Mouse (Mus musculus) heart, adult 11 months (tissue): ENCODE results near the gene Vps9d1.
A peak's percentile ranks its signal among the peaks of the same experiment; 100 is the strongest.
"Not testable (repeated sequence)": the region's sequence is repeated elsewhere in the genome, so short reads cannot be mapped to it uniquely, and the experiment has no call there.

Experiments used
- DNase-seq: peaks from one replicate; pipeline ENCODE4 v3.0.0; 2022

Vps9d1 gene

GRCm38 (mm10) chr8:123254099-123254885 lies at the start of gene Vps9d1, which contains the start of gene Zfp276:
Gene Vps9d1, minus strand, starts transcription at chr8:123254348.
Gene Zfp276, plus strand, starts transcription at chr8:123254195.
- peak; percentile 98 for DNase-seq

- no peak for DNase-seq
Measured at GRCm38 (mm10) chr8:123298301-123298700, 44.2 kb upstream of the Vps9d1 start.

- no peak for DNase-seq
Measured at GRCm38 (mm10) chr8:123292785-123293184, 38.6 kb upstream of the Vps9d1 start.

- no peak for DNase-seq
Measured at GRCm38 (mm10) chr8:123292281-123292680, 38.1 kb upstream of the Vps9d1 start.

- DNase-seq = peak; percentile 98
Measured at GRCm38 (mm10) chr8:123291716-123292115, 37.6 kb upstream of the Vps9d1 start.

GRCm38 (mm10) chr8:123290679-123291078 lies 36.5 kb upstream of the Vps9d1 start:
- peak; percentile 92 for DNase-seq

- DNase-seq = no peak
Measured at GRCm38 (mm10) chr8:123290166-123290565, 36.0 kb upstream of the Vps9d1 start.

GRCm38 (mm10) chr8:123287362-123287761 lies 33.2 kb upstream of the Vps9d1 start:
- no peak for DNase-seq

- no peak for DNase-seq
Measured at GRCm38 (mm10) chr8:123284493-123284892, 30.3 kb upstream of the Vps9d1 start.

- DNase-seq = no peak
Measured at GRCm38 (mm10) chr8:123283991-123284390, 29.8 kb upstream of the Vps9d1 start.

GRCm38 (mm10) chr8:123282994-123283393 lies 28.8 kb upstream of the Vps9d1 start:
- DNase-seq = not testable (repeated sequence)

- DNase-seq = no peak
Measured at GRCm38 (mm10) chr8:123280302-123281094, 26.4 kb upstream of the Vps9d1 start.

- no peak for DNase-seq
Measured at GRCm38 (mm10) chr8:123279828-123280227, 25.7 kb upstream of the Vps9d1 start.

- DNase-seq = no peak
Measured at GRCm38 (mm10) chr8:123278445-123278844, 24.3 kb upstream of the Vps9d1 start.

GRCm38 (mm10) chr8:123275096-123275495 lies 20.9 kb upstream of the Vps9d1 start:
- no peak for DNase-seq

GRCm38 (mm10) chr8:123274447-123274846 lies 20.3 kb upstream of the Vps9d1 start:
- DNase-seq = no peak

- DNase-seq = no peak
Measured at GRCm38 (mm10) chr8:123271901-123272300, 17.8 kb upstream of the Vps9d1 start.

- no peak for DNase-seq
Measured at GRCm38 (mm10) chr8:123271147-123271546, 17.0 kb upstream of the Vps9d1 start.

GRCm38 (mm10) chr8:123267926-123268656 lies 13.9 kb upstream of the Vps9d1 start:
- no peak for DNase-seq

- DNase-seq = not testable (repeated sequence)
Measured at GRCm38 (mm10) chr8:123257593-123257992, 3.4 kb upstream of the Vps9d1 start.

GRCm38 (mm10) chr8:123257114-123257513 lies 3.0 kb upstream of the Vps9d1 start:
- DNase-seq = no peak

GRCm38 (mm10) chr8:123255170-123255569 lies 1.0 kb upstream of the Vps9d1 start:
- no peak for DNase-seq

GRCm38 (mm10) chr8:123253451-123254098 lies 573 bp downstream of the Vps9d1 start:
- no peak for DNase-seq
